Mouse (Mus musculus): ENCODE data around the gene Epha2.

The Epha2 gene

GRCm38 (mm10) chr4:141341477-141341876, 40.4 kb downstream of the Epha2 start:
- in situ Hi-C loops (cut with MboI; ENCODE audit: low pct_unique_long_range_greater_than_20kb in 1 of 2, low sequenced_read_pairs in 2 of 2, unreplicated experiment in 1 of 2): no loop called here

- in situ Hi-C loops (cut with MboI; ENCODE audit: low pct_unique_long_range_greater_than_20kb in 1 of 2, low sequenced_read_pairs in 2 of 2, unreplicated experiment in 1 of 2): no loop called here
Observed at GRCm38 (mm10) chr4:141343515-141343914, 42.5 kb downstream of the Epha2 start.

GRCm38 (mm10) chr4:141345219-141345618, 44.2 kb downstream of the Epha2 start:
- in situ Hi-C loops (cut with MboI; ENCODE audit: low pct_unique_long_range_greater_than_20kb in 1 of 2, low sequenced_read_pairs in 2 of 2, unreplicated experiment in 1 of 2): no loop called here

GRCm38 (mm10) chr4:141347365-141347797, 46.3 kb downstream of the Epha2 start:
- in situ Hi-C loops (cut with MboI; ENCODE audit: low pct_unique_long_range_greater_than_20kb in 1 of 2, low sequenced_read_pairs in 2 of 2, unreplicated experiment in 1 of 2): no loop called here

- in situ Hi-C loops (cut with MboI; ENCODE audit: low pct_unique_long_range_greater_than_20kb in 1 of 2, low sequenced_read_pairs in 2 of 2, unreplicated experiment in 1 of 2): no loop called here
Observed at GRCm38 (mm10) chr4:141348616-141349015, 47.6 kb downstream of the Epha2 start.

GRCm38 (mm10) chr4:141350015-141350414, 49.0 kb downstream of the Epha2 start:
- in situ Hi-C loops (cut with MboI; ENCODE audit: low pct_unique_long_range_greater_than_20kb in 1 of 2, low sequenced_read_pairs in 2 of 2, unreplicated experiment in 1 of 2): no loop called here

GRCm38 (mm10) chr4:141351972-141352371, 50.9 kb downstream of the Epha2 start:
- in situ Hi-C loops (cut with MboI; ENCODE audit: low pct_unique_long_range_greater_than_20kb in 1 of 2, low sequenced_read_pairs in 2 of 2, unreplicated experiment in 1 of 2): no loop called here

- in situ Hi-C loops (cut with MboI; ENCODE audit: low pct_unique_long_range_greater_than_20kb in 1 of 2, low sequenced_read_pairs in 2 of 2, unreplicated experiment in 1 of 2): no loop called here
Observed at GRCm38 (mm10) chr4:141352986-141353385, 51.9 kb downstream of the Epha2 start.

GRCm38 (mm10) chr4:141353868-141354267, 52.8 kb downstream of the Epha2 start:
- in situ Hi-C loops (cut with MboI; ENCODE audit: low pct_unique_long_range_greater_than_20kb in 1 of 2, low sequenced_read_pairs in 2 of 2, unreplicated experiment in 1 of 2): no loop called here

- in situ Hi-C loops (cut with MboI; ENCODE audit: low pct_unique_long_range_greater_than_20kb in 1 of 2, low sequenced_read_pairs in 2 of 2, unreplicated experiment in 1 of 2): no loop called here
Observed at GRCm38 (mm10) chr4:141357811-141358210, 56.8 kb downstream of the Epha2 start.

GRCm38 (mm10) chr4:141359222-141359621, 58.2 kb downstream of the Epha2 start:
- in situ Hi-C loops (cut with MboI; ENCODE audit: low pct_unique_long_range_greater_than_20kb in 1 of 2, low sequenced_read_pairs in 2 of 2, unreplicated experiment in 1 of 2): no loop called here

GRCm38 (mm10) chr4:141360846-141361245, 59.8 kb downstream of the Epha2 start:
- in situ Hi-C loops (cut with MboI; ENCODE audit: low pct_unique_long_range_greater_than_20kb in 1 of 2, low sequenced_read_pairs in 2 of 2, unreplicated experiment in 1 of 2): loop anchor here (5.0 kb wide), 3 partner anchors 39 to 104 kb away; no protein-coding TSS in a partner anchor

- in situ Hi-C loops (cut with MboI; ENCODE audit: low pct_unique_long_range_greater_than_20kb in 1 of 2, low sequenced_read_pairs in 2 of 2, unreplicated experiment in 1 of 2): loop anchor here (5.0 kb wide), 3 partner anchors 41 to 106 kb away; no protein-coding TSS in a partner anchor
Observed at GRCm38 (mm10) chr4:141362937-141363548, 62.0 kb downstream of the Epha2 start.

GRCm38 (mm10) chr4:141365126-141365525, 64.1 kb downstream of the Epha2 start:
- in situ Hi-C loops (cut with MboI; ENCODE audit: low pct_unique_long_range_greater_than_20kb in 1 of 2, low sequenced_read_pairs in 2 of 2, unreplicated experiment in 1 of 2): no loop called here

GRCm38 (mm10) chr4:141365876-141366275, 64.8 kb downstream of the Epha2 start:
- in situ Hi-C loops (cut with MboI; ENCODE audit: low pct_unique_long_range_greater_than_20kb in 1 of 2, low sequenced_read_pairs in 2 of 2, unreplicated experiment in 1 of 2): no loop called here

- in situ Hi-C loops (cut with MboI; ENCODE audit: low pct_unique_long_range_greater_than_20kb in 1 of 2, low sequenced_read_pairs in 2 of 2, unreplicated experiment in 1 of 2): no loop called here
Observed at GRCm38 (mm10) chr4:141367997-141368791, 67.2 kb downstream of the Epha2 start, which contains the start of gene Fam131c. Fam131c (plus strand) TSS chr4:141368220.

- in situ Hi-C loops (cut with MboI; ENCODE audit: low pct_unique_long_range_greater_than_20kb in 1 of 2, low sequenced_read_pairs in 2 of 2, unreplicated experiment in 1 of 2): no loop called here
Observed at GRCm38 (mm10) chr4:141372426-141372825, 71.4 kb downstream of the Epha2 start.

Measured in mouse embryonic stem cell (cell line).